Mouse (Mus musculus) olfactory bulb, adult 2 months (tissue): ENCODE results near the gene Gm49661. TPM values are rescaled to one million over a fixed set of nuclear protein-coding genes. Genes with fewer than 3 reads are reported as not detected.
A peak's percentile ranks its signal among the peaks of the same experiment; 100 is the strongest.

Source experiments
- H3K27ac ChIP-seq: fragments of 200-500 bp; 2 replicates; pipeline ENCODE4 v1.5.1; 2012; ENCODE audit warnings: low read depth, low read length; ENCODE audit not compliant: insufficient read depth
- H3K4me1 ChIP-seq: fragments of 200-500 bp; 2 replicates; pipeline ENCODE4 v1.6.1; 2012; ENCODE audit warnings: low read length; ENCODE audit not compliant: control insufficient read depth, insufficient read depth
- H3K4me3 ChIP-seq: fragments of 200-500 bp; 2 replicates; pipeline ENCODE4 v1.5.1; 2012; ENCODE audit warnings: mild to moderate bottlenecking, low read depth, low read length, moderate library complexity; ENCODE audit not compliant: insufficient read depth
- CTCF ChIP-seq: fragments of 200-500 bp; IDR thresholded peaks from 2 replicates; pipeline ENCODE4 v1.5.1; 2012; ENCODE audit warnings: low read depth, mild to moderate bottlenecking, low read length, moderate library complexity; ENCODE audit not compliant: insufficient read depth
- POLR2A ChIP-seq: fragments of 200-500 bp; IDR thresholded peaks from 2 replicates; pipeline ENCODE4 v1.6.1; 2012; ENCODE audit warnings: mild to moderate bottlenecking, low read depth, low read length, moderate library complexity; ENCODE audit not compliant: insufficient read depth
- WGBS: fragments of 180-500 bp; shearing (Covaris S2); methylation state at CpG from one replicate; pipeline ENCODE4 v1.1.7; 2018; 5-methylcytosine and 5-hydroxymethylcytosine counted together
- polyA plus RNA-seq: library from polyadenylated mRNA; stranded (reverse); fragments of >200 nt; gene quantifications from 2 replicates; pipeline ENCODE4 v1.2.4, GENCODE M21; 2012; ENCODE audit warnings: low replicate concordance; ENCODE audit not compliant: missing spikeins, insufficient read depth, insufficient read length

Gm49661 gene
- polyA plus RNA-seq, 1 experiment, result not detected

GRCm38 (mm10) chr8:84956768-84957167 is 12.5 kb downstream of the Gm49661 start:
- TF ChIP-seq CTCF, result peak; percentile 38; the same call in 1 of the 2 replicates
- TF ChIP-seq POLR2A, result no peak
- Histone ChIP-seq H3K4me1 (peaks cover 4% of the 10 kb centered on the region), H3K4me3 (no peak overlapping the region), H3K27ac (no peak overlapping the region)
- WGBS, result 37% methylated on average over 2 of the region's 2 CpGs

DNA sequence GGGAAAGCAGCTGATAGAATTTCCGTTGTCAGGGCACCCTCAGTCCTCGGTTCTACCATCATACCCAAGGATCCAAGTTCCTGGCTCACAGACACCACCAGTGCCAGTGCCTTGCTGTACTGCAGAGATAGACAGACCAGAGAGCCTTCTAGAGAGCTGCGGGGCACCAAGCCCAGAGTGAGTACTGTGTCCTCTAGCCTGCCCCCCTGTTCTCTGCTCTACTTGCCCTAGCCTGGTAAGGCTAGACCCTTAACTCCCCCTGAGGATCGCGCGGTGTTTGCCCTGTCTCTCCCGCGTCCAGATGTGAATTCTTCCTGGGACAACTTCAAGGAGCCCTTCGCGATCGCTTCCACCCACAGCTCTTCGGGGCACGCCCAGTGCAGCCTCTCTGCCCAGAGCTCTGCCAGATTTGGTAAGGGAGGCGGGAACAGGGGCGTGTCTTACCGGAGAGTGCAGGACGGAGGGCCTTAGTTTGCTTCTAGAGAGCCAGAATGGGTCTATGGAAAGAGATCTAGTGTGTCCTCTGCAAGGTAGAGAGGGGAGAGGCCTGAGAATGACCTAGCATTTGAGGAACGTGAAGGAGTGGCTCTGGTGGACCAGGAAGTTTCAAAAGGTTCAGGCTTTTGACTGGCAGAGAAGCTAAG is 16.5 kb downstream of the Gm49661 start:
- no peak overlapping the region for H3K4me3 ChIP-seq
- no peak for TF ChIP-seq CTCF
- TF ChIP-seq POLR2A, result no peak
- peaks cover 4% of the 10 kb centered on the region for H3K4me1 ChIP-seq
- no peak overlapping the region for H3K27ac ChIP-seq
- 18% methylated on average over 18 of the region's 18 CpGs for WGBS

- H3K4me3 ChIP-seq, result no peak overlapping the region
- H3K27ac ChIP-seq, result no peak overlapping the region
- WGBS, result 15% methylated on average over 12 of the region's 12 CpGs
- TF ChIP-seq POLR2A, result no peak
- TF ChIP-seq CTCF, result no peak
- H3K4me1 ChIP-seq, result peaks cover 20% of the 10 kb centered on the region
Measured at GRCm38 (mm10) chr8:84949753-84950152, 19.5 kb downstream of the Gm49661 start.

GRCm38 (mm10) chr8:84947241-84947545 is 22.0 kb downstream of the Gm49661 start:
- WGBS, result 22% methylated on average over 9 of the region's 9 CpGs
- H3K4me3 ChIP-seq, result no peak overlapping the region
- peaks cover 21% of the 10 kb centered on the region for H3K4me1 ChIP-seq
- TF ChIP-seq POLR2A (no peak), CTCF (no peak)
- no peak overlapping the region for H3K27ac ChIP-seq

GRCm38 (mm10) chr8:84946528-84947240 is 22.5 kb downstream of the Gm49661 start, which contains the start of gene Rtbdn:
Gene Rtbdn (plus strand): TSS chr8:84946991.
- WGBS, result 6% methylated on average over 17 of the region's 17 CpGs
- TF ChIP-seq POLR2A (no peak), CTCF (no peak)
- no peak within 1 kb of the TSS for H3K27ac ChIP-seq

GRCm38 (mm10) chr8:84945633-84946527 is 23.4 kb downstream of the Gm49661 start:
- peaks cover 21% of the 10 kb centered on the region for H3K4me1 ChIP-seq
- WGBS, result 1% methylated on average over 57 of the region's 67 CpGs
- H3K27ac ChIP-seq, result no peak overlapping the region
- TF ChIP-seq CTCF (0 out of 2 replicates have a peak, but pooled peaks have one; percentile 55), POLR2A (no peak)
- peak overlapping the region; percentile 72 for H3K4me3 ChIP-seq

More at GRCm38 (mm10) chr8:84946528-84947240, 22.5 kb downstream of the Gm49661 start, which contains the start of gene Rtbdn:
- peak within 1 kb of the TSS; percentile 72 for H3K4me3 ChIP-seq
- peaks cover 21% of the 10 kb centered on the region for H3K4me1 ChIP-seq

- Histone ChIP-seq H3K4me3 (peak overlapping the region; percentile 72), H3K4me1 (peaks cover 21% of the 10 kb centered on the region), H3K27ac (no peak overlapping the region)
- TF ChIP-seq POLR2A, result no peak
- TF ChIP-seq CTCF, result no peak
- 1% methylated on average over 11 of the region's 11 CpGs for WGBS
Measured at GRCm38 (mm10) chr8:84945235-84945632, 24.0 kb downstream of the Gm49661 start.

DNA sequence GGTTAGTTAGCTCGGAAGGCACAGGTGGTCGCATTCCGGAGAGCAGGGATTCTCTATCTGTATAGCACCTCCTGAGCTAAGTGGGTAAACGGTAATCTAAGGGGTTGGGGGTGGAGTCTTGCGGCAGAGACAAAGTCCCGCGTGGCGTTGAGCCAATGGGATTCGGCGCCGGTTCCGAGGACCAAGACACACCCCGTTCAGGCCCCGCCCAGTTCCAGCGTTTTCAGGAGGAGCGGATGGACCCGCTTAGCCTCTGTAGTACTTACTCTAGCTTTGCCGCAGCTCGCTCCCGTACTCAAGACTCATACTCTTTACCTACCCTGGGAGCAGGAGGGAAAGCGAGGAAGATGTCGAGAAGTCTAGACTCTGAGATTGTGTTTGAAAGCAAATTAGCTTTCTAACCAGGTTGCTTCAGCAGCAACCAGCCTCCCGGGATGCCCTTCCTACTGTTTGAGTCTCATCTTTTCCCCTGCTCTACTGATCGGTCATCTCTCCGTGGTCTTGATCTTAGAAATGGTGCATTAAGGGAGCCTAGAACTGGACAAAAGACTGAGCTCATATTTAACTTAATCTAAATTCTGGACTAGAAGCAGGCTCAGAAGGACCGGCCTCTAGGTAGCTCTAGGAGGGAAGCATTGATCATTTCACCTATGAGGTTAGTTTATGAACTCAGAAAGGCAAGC is 24.6 kb downstream of the Gm49661 start:
- WGBS, result 2% methylated on average over 26 of the region's 26 CpGs
- no peak overlapping the region for H3K27ac ChIP-seq
- no peak for TF ChIP-seq POLR2A

More for the DNA sequence above, 24.6 kb downstream of the Gm49661 start:
- peaks cover 21% of the 10 kb centered on the region for H3K4me1 ChIP-seq
- H3K4me3 ChIP-seq, result peak overlapping the region; percentile 72
